Mouse (Mus musculus) E14TG2a.4 (cell line): ENCODE results near the gene Tmf1.

Experiments
- CTCF ChIP-seq: conservative IDR thresholded peaks from 2 replicates; pipeline ENCODE4 v1.5.1; 2014; ENCODE audit warnings: low read length
- NANOG ChIP-seq: IDR thresholded peaks from 2 replicates; pipeline ENCODE4 v1.6.1; 2014; ENCODE audit warnings: borderline replicate concordance, low read length, mixed read lengths
- POU5F1 ChIP-seq: IDR thresholded peaks from 2 replicates; pipeline ENCODE4 v1.6.1; 2014; ENCODE audit warnings: low read length, borderline replicate concordance

GRCm38 (mm10) chr6:97210191-97210961, 31.5 kb upstream of the Tmf1 start, which contains the start of gene Arl6ip5:
- TF ChIP-seq CTCF (no peak), POU5F1 (no peak), NANOG (no peak)
